Mouse (Mus musculus): ENCODE data around the gene Pde11a. TPM values are rescaled to one million over a fixed set of nuclear protein-coding genes. Genes with fewer than 3 reads are reported as not detected.

Pde11a gene
- polyA plus RNA-seq, 1 experiment from 2014 or later: 1.2 TPM

- Histone ChIP-seq H3K36me3 (ENCODE audit: control insufficient read depth, insufficient read depth, low read length) (no peaks in the 10 kb centered on the region), H3K27me3 (replicated peaks; ENCODE audit: control insufficient read depth, insufficient read depth, low read length) (no peaks in the 10 kb centered on the region), H3K27ac (ENCODE audit: low read depth, low read length) (no peak overlapping the region), H3K9me3 (ENCODE audit: control insufficient read depth, low read length) (no peaks in the 10 kb centered on the region), H3K4me2 (ENCODE audit: low read length) (no peak overlapping the region), H3K4me3 (ENCODE audit: low read length) (no peak overlapping the region), H3K4me1 (ENCODE audit: control insufficient read depth, insufficient read depth, low read depth, low read length) (no peaks in the 10 kb centered on the region), H3K9ac (ENCODE audit: low read depth, low read length) (no peak overlapping the region)
- WGBS: 74% methylated on average over 10 of the region's 10 CpGs
- ATAC-seq: no peak
These were observed 288.5 kb downstream of the Pde11a start for GRCm38 (mm10) chr2:76050092-76050491.

- no peaks in the 10 kb centered on the region for H3K27me3 ChIP-seq (replicated peaks; ENCODE audit: control insufficient read depth, insufficient read depth, low read length)
- no peak overlapping the region for H3K4me2 ChIP-seq (ENCODE audit: low read length)
- H3K4me1 ChIP-seq (ENCODE audit: control insufficient read depth, insufficient read depth, low read depth, low read length): no peaks in the 10 kb centered on the region
- ATAC-seq: no peak
- H3K36me3 ChIP-seq (ENCODE audit: control insufficient read depth, insufficient read depth, low read length): no peaks in the 10 kb centered on the region
- no peak overlapping the region for H3K27ac ChIP-seq (ENCODE audit: low read depth, low read length)
- WGBS: 70% methylated on average over 8 of the region's 8 CpGs
- no peak overlapping the region for H3K4me3 ChIP-seq (ENCODE audit: low read length)
- H3K9ac ChIP-seq (ENCODE audit: low read depth, low read length): no peak overlapping the region
- no peaks in the 10 kb centered on the region for H3K9me3 ChIP-seq (ENCODE audit: control insufficient read depth, low read length)
These were observed 289.0 kb downstream of the Pde11a start for GRCm38 (mm10) chr2:76049529-76049928.

- H3K9me3 ChIP-seq (ENCODE audit: control insufficient read depth, low read length): no peaks in the 10 kb centered on the region
- no peak for ATAC-seq
- H3K27ac ChIP-seq (ENCODE audit: low read depth, low read length): no peak overlapping the region
- 66% methylated on average over 12 of the region's 12 CpGs for WGBS
- no peak overlapping the region for H3K4me2 ChIP-seq (ENCODE audit: low read length)
- no peaks in the 10 kb centered on the region for H3K27me3 ChIP-seq (replicated peaks; ENCODE audit: control insufficient read depth, insufficient read depth, low read length)
- H3K9ac ChIP-seq (ENCODE audit: low read depth, low read length): no peak overlapping the region
- no peak overlapping the region for H3K4me3 ChIP-seq (ENCODE audit: low read length)
- no peaks in the 10 kb centered on the region for H3K36me3 ChIP-seq (ENCODE audit: control insufficient read depth, insufficient read depth, low read length)
- no peaks in the 10 kb centered on the region for H3K4me1 ChIP-seq (ENCODE audit: control insufficient read depth, insufficient read depth, low read depth, low read length)
These were observed 290.8 kb downstream of the Pde11a start for GRCm38 (mm10) chr2:76047740-76048139.

- no peaks in the 10 kb centered on the region for H3K4me1 ChIP-seq (ENCODE audit: control insufficient read depth, insufficient read depth, low read depth, low read length)
- no peak for ATAC-seq
- no peaks in the 10 kb centered on the region for H3K27me3 ChIP-seq (replicated peaks; ENCODE audit: control insufficient read depth, insufficient read depth, low read length)
- H3K9me3 ChIP-seq (ENCODE audit: control insufficient read depth, low read length): no peaks in the 10 kb centered on the region
- H3K36me3 ChIP-seq (ENCODE audit: control insufficient read depth, insufficient read depth, low read length): no peaks in the 10 kb centered on the region
- no peak overlapping the region for H3K4me3 ChIP-seq (ENCODE audit: low read length)
- no peak overlapping the region for H3K9ac ChIP-seq (ENCODE audit: low read depth, low read length)
- no peak overlapping the region for H3K27ac ChIP-seq (ENCODE audit: low read depth, low read length)
- WGBS: 87% methylated on average over 10 of the region's 10 CpGs
- no peak overlapping the region for H3K4me2 ChIP-seq (ENCODE audit: low read length)
These were observed 296.4 kb downstream of the Pde11a start for GRCm38 (mm10) chr2:76042210-76042609.

- Histone ChIP-seq H3K4me1 (ENCODE audit: control insufficient read depth, insufficient read depth, low read depth, low read length) (no peaks in the 10 kb centered on the region), H3K4me2 (ENCODE audit: low read length) (no peak overlapping the region), H3K4me3 (ENCODE audit: low read length) (no peak overlapping the region), H3K27me3 (replicated peaks; ENCODE audit: control insufficient read depth, insufficient read depth, low read length) (no peaks in the 10 kb centered on the region), H3K36me3 (ENCODE audit: control insufficient read depth, insufficient read depth, low read length) (no peaks in the 10 kb centered on the region), H3K27ac (ENCODE audit: low read depth, low read length) (no peak overlapping the region), H3K9me3 (ENCODE audit: control insufficient read depth, low read length) (no peaks in the 10 kb centered on the region), H3K9ac (ENCODE audit: low read depth, low read length) (no peak overlapping the region)
- 93% methylated on average over 7 of the region's 7 CpGs for WGBS
- no peak for ATAC-seq
These were observed 298.5 kb downstream of the Pde11a start for GRCm38 (mm10) chr2:76040116-76040515.

- Histone ChIP-seq H3K4me1 (ENCODE audit: control insufficient read depth, insufficient read depth, low read depth, low read length) (peaks cover 22% of the 10 kb centered on the region), H3K9ac (ENCODE audit: low read depth, low read length) (peak overlapping the region; percentile 47), H3K4me3 (ENCODE audit: low read length) (no peak overlapping the region), H3K4me2 (ENCODE audit: low read length) (peak overlapping the region; percentile 30), H3K27me3 (replicated peaks; ENCODE audit: control insufficient read depth, insufficient read depth, low read length) (no peaks in the 10 kb centered on the region), H3K27ac (ENCODE audit: low read depth, low read length) (peak overlapping the region; percentile 90), H3K36me3 (ENCODE audit: control insufficient read depth, insufficient read depth, low read length) (no peaks in the 10 kb centered on the region), H3K9me3 (ENCODE audit: control insufficient read depth, low read length) (no peaks in the 10 kb centered on the region)
- WGBS: 7% methylated on average over 8 of the region's 8 CpGs
- ATAC-seq: peak; percentile 82
These were observed 308.5 kb downstream of the Pde11a start for GRCm38 (mm10) chr2:76030080-76030479.

- Histone ChIP-seq H3K36me3 (ENCODE audit: control insufficient read depth, insufficient read depth, low read length) (no peaks in the 10 kb centered on the region), H3K27me3 (replicated peaks; ENCODE audit: control insufficient read depth, insufficient read depth, low read length) (no peaks in the 10 kb centered on the region), H3K27ac (ENCODE audit: low read depth, low read length) (peak overlapping the region; percentile 90), H3K4me2 (ENCODE audit: low read length) (peak overlapping the region; percentile 30), H3K9ac (ENCODE audit: low read depth, low read length) (peak overlapping the region; percentile 48), H3K4me1 (ENCODE audit: control insufficient read depth, insufficient read depth, low read depth, low read length) (peaks cover 22% of the 10 kb centered on the region), H3K4me3 (ENCODE audit: low read length) (no peak overlapping the region; the same call in 1 of the 2 replicates), H3K9me3 (ENCODE audit: control insufficient read depth, low read length) (no peaks in the 10 kb centered on the region)
- 7% methylated on average over 20 of the region's 20 CpGs for WGBS
- peak; percentile 80 for ATAC-seq
These were observed 309.3 kb downstream of the Pde11a start for GRCm38 (mm10) chr2:76029081-76029901.

- H3K4me2 ChIP-seq (ENCODE audit: low read length): no peak overlapping the region
These were observed 321.7 kb downstream of the Pde11a start for GRCm38 (mm10) chr2:76016890-76017289.

GRCm38 (mm10) chr2:76016136-76016535, 322.4 kb downstream of the Pde11a start:
- Histone ChIP-seq H3K4me1 (ENCODE audit: control insufficient read depth, insufficient read depth, low read depth, low read length) (no peaks in the 10 kb centered on the region; the same call in 1 of the 2 replicates), H3K27ac (ENCODE audit: low read depth, low read length) (no peak overlapping the region), H3K27me3 (replicated peaks; ENCODE audit: control insufficient read depth, insufficient read depth, low read length) (no peaks in the 10 kb centered on the region), H3K36me3 (ENCODE audit: control insufficient read depth, insufficient read depth, low read length) (no peaks in the 10 kb centered on the region), H3K4me2 (ENCODE audit: low read length) (no peak overlapping the region), H3K9ac (ENCODE audit: low read depth, low read length) (no peak overlapping the region), H3K9me3 (ENCODE audit: control insufficient read depth, low read length) (no peaks in the 10 kb centered on the region), H3K4me3 (ENCODE audit: low read length) (no peak overlapping the region)
- WGBS: 77% methylated on average over 8 of the region's 8 CpGs
- ATAC-seq: no peak

More at GRCm38 (mm10) chr2:76016890-76017289, 321.7 kb downstream of the Pde11a start:
- 6% methylated on average over 7 of the region's 7 CpGs for WGBS
- Histone ChIP-seq H3K4me3 (ENCODE audit: low read length) (no peak overlapping the region), H3K27me3 (replicated peaks; ENCODE audit: control insufficient read depth, insufficient read depth, low read length) (no peaks in the 10 kb centered on the region), H3K9ac (ENCODE audit: low read depth, low read length) (no peak overlapping the region), H3K9me3 (ENCODE audit: control insufficient read depth, low read length) (no peaks in the 10 kb centered on the region), H3K36me3 (ENCODE audit: control insufficient read depth, insufficient read depth, low read length) (no peaks in the 10 kb centered on the region), H3K27ac (ENCODE audit: low read depth, low read length) (no peak overlapping the region; the same call in 1 of the 2 replicates), H3K4me1 (ENCODE audit: control insufficient read depth, insufficient read depth, low read depth, low read length) (no peaks in the 10 kb centered on the region; the same call in 1 of the 2 replicates)
- peak; percentile 86 for ATAC-seq

Data from hindbrain, embryonic 16.5 days (tissue).